Mouse (Mus musculus): ENCODE measurements at regions not wholly inside any gene's neighbourhood (a gene's known extent, or its start where the extent isn't known, plus 50 kb on each side); places are given as distances from the start of the nearest gene placed in this dataset.

GRCm38 (mm10) chr6:117114859-117115258 is 53.5 kb upstream of the Cxcl12 start:
- no peak for DNase-seq

DNA sequence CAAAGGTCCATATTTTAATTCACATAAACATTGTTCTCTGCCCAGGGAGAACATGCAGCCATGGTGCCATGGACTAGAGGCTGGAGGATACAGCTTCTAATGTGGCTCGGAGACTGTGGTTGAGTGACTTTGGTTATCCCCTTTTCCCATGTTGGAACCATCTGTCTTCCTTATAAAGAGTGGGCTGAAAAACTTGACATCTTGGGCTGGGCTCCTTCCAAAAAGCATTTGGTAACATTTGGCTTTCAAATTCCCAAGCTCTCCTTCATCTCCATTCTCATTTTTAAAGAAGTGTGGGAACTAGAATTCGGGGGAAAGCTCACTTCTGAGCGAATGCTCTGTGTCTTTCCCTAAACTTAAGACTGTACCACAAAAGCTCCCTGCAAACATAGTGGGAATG is 50.3 kb upstream of the Cxcl12 start:
- DNase-seq = no peak
